Mouse (Mus musculus) stomach, postnatal 0 days (tissue): ENCODE measurements around the gene Pptc7.

ENCODE experiments used
- CTCF ChIP-seq: IDR thresholded peaks from 2 replicates; pipeline ENCODE4 v1.5.1; 2016; ENCODE audit warnings: antibody characterized with exemption, low read depth, mild to moderate bottlenecking, moderate library complexity
- EP300 ChIP-seq: optimal IDR thresholded peaks from 2 replicates; pipeline ENCODE3; 2016; ENCODE audit warnings: antibody characterized with exemption

DNA sequence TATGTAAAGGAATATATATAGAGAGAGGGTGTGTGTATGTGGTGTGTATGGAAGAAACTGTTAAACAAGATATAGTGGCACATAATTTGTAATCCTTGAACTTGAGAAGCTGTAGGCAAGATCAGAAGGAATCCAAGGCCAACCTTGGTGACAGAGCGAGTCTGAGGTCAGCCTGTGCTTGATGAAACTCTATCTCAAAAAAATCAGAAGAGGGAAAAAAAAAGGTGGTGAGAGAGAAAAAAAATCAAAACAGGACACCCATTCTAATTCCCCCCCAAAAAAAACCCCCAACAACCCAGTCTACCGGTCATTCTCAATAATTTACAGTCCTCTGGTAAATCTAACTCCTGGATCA is 360 bp upstream of the Pptc7 start:
- no peak for TF ChIP-seq EP300
- TF ChIP-seq CTCF: no peak
